Mouse (Mus musculus): ENCODE results near the gene Scamp2.
A peak's percentile ranks its signal among the peaks of the same experiment; 100 is the strongest.

- TF ChIP-seq POLR2A (IDR thresholded peaks at IDR 0.05; ENCODE audit: insufficient read length, low read depth), result no peak
- no peak for TF ChIP-seq POLR2AphosphoS2 (IDR thresholded peaks at IDR 0.05; ENCODE audit: insufficient read length, low read depth)
- peak; percentile 11 for TF ChIP-seq TCF12 (IDR thresholded peaks at IDR 0.05; ENCODE audit: insufficient read depth, poor library complexity, severe bottlenecking)
- TF ChIP-seq REST (IDR thresholded peaks at IDR 0.05; ENCODE audit: insufficient read depth, insufficient read length), result no peak
- TF ChIP-seq USF1 (IDR thresholded peaks at IDR 0.05; ENCODE audit: low read depth), result no peak
- no peak for TF ChIP-seq CEBPB (IDR thresholded peaks at IDR 0.05; ENCODE audit: insufficient read depth, poor library complexity, severe bottlenecking)
- TF ChIP-seq E2F4 (IDR thresholded peaks at IDR 0.05; ENCODE audit: insufficient read depth), result no peak
- no peak for TF ChIP-seq TCF3 (IDR thresholded peaks at IDR 0.05; ENCODE audit: insufficient read length, low read depth)
- TF ChIP-seq MYOD1 (IDR thresholded peaks at IDR 0.05; ENCODE audit: control insufficient read depth in 1 of 3, insufficient read length in 2 of 3, low read depth in 2 of 3), result no peak
- no peak for TF ChIP-seq MAX (IDR thresholded peaks at IDR 0.05; ENCODE audit: low read depth)
- TF ChIP-seq SRF (IDR thresholded peaks at IDR 0.05; ENCODE audit: control insufficient read depth, insufficient read length, low read depth), result no peak
Measured at GRCm38 (mm10) chr9:57618854-57619253, 58.1 kb downstream of the Scamp2 start.
